Mouse (Mus musculus) olfactory bulb, adult 2 months (tissue): ENCODE measurements around the gene Clip1.

Experiments
- CTCF ChIP-seq: fragments of 200-500 bp; IDR thresholded peaks from 2 replicates; pipeline ENCODE4 v1.5.1; 2012; ENCODE audit warnings: low read depth, mild to moderate bottlenecking, low read length, moderate library complexity; ENCODE audit not compliant: insufficient read depth
- POLR2A ChIP-seq: fragments of 200-500 bp; IDR thresholded peaks from 2 replicates; pipeline ENCODE4 v1.6.1; 2012; ENCODE audit warnings: mild to moderate bottlenecking, low read depth, low read length, moderate library complexity; ENCODE audit not compliant: insufficient read depth

- TF ChIP-seq CTCF (no peak), POLR2A (no peak)
These were observed 30.2 kb upstream of the Clip1 start for GRCm38 (mm10) chr5:123714622-123715021.
